Mouse (Mus musculus): ENCODE measurements around the gene Mturn. TPM values are rescaled to one million over a fixed set of nuclear protein-coding genes. Genes with fewer than 3 reads are reported as not detected.

Mturn gene
- total RNA-seq (2021): 100 to 1,000 TPM; 135 to 145 TPM

DNA sequence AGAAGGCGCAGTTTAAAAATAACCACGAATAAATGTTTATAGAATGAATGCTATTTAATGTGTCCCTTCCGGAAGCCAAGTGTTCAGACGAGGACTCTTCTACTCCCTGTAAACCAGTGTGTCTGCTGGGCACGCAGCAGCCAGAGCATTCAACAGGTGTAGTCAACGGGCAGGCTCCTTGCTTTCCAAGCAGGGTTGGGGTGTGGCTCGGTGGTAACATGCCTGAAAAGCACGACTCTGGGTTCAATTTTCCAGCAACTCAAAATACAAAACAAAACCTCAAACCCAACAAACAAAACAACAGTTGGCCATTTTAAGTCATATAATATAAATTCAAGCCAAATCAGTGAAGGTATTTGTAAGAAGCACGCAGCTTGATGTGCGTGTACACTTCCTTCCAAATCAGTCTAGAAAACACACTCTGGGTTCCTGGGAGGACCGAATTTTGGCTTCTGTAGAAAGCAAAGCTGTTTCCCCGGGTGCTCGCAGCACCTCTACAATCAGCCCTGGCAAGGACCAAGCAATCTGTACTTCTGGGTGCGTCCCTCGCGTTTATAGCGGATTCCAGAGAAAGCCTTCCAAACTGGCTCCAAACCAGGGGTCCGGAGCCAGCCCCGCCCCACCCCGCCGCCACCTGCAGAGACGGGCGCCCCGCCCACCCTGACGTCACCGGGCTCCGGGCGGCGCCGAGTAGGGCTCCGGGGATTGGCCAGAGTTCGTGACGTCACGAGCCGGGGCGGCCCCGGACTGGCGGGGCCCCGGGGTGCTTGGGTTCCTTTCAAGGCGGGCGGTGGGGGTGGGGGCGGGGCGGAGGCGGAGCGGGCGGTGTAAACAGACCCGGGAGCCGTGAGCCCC lies at the start of gene Mturn:
Mturn (plus strand) TSS at position 734 of the 855 bp plus-strand sequence.
- DNase-seq (ENCODE audit: extremely low spot score in 1 of 2, low spot score in 1 of 2): peak; percentile 98 to 99

GRCm38 (mm10) chr6:54639877-54640276 lies 41.5 kb upstream of the Mturn start:
- no peak for DNase-seq (ENCODE audit: extremely low spot score in 1 of 2, low spot score in 1 of 2)

- no peak for DNase-seq (ENCODE audit: extremely low spot score in 1 of 2, low spot score in 1 of 2)
Observed at GRCm38 (mm10) chr6:54641953-54642352, 39.5 kb upstream of the Mturn start.

GRCm38 (mm10) chr6:54643181-54643580 lies 38.2 kb upstream of the Mturn start:
- no peak for DNase-seq (ENCODE audit: extremely low spot score in 1 of 2, low spot score in 1 of 2)

- no peak for DNase-seq (ENCODE audit: extremely low spot score in 1 of 2, low spot score in 1 of 2)
Observed at GRCm38 (mm10) chr6:54655471-54656095, 25.8 kb upstream of the Mturn start.

DNA sequence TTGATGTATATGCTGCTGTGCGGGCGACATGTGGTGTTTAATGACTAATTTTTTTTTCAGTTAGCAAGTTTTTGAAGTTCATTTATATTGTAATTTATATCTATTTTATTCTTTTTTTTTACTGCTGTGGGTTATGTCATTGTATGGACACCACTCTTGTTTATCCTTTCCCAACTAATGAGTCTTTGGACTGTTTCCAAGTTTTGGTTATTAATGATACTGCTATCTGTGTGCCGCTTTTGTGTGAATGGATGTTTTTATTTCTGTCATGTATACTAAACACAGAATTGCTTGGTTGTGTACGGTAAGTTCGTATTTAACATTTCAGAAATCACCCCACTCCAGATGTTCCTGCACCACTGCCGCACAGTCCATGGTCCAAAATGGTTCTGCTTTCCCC lies 23.6 kb upstream of the Mturn start:
- no peak for DNase-seq (ENCODE audit: extremely low spot score in 1 of 2, low spot score in 1 of 2)

- DNase-seq (ENCODE audit: extremely low spot score in 1 of 2, low spot score in 1 of 2): no peak
Observed at GRCm38 (mm10) chr6:54669868-54670267, 11.6 kb upstream of the Mturn start.

- DNase-seq (ENCODE audit: extremely low spot score in 1 of 2, low spot score in 1 of 2): no peak
Observed at GRCm38 (mm10) chr6:54672901-54673300, 8.5 kb upstream of the Mturn start.

DNA sequence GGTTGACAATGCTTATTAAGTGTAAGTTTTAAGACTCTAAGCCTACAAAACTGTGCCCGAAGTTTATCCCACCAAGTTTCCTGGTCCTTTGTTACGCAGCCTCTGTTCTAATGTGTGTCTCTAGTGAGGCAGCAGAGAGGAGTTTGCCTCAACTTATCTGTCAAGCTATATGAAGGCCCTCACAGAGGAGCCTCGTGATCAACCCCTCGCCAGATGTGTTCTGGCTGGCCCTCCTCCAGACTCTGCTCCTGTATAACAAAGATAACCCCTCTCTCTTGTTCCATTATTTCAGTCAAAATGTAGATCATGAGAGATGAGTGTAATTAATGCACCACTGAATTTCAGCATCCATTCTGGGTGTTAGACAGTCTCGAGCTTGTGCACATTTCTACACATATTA lies 1.7 kb upstream of the Mturn start:
- DNase-seq (ENCODE audit: extremely low spot score in 1 of 2, low spot score in 1 of 2): no peak

GRCm38 (mm10) chr6:54681746-54682428 lies 463 bp downstream of the Mturn start:
- DNase-seq (ENCODE audit: extremely low spot score in 1 of 2, low spot score in 1 of 2): peak in 1 of 2 experiments; percentile 45

DNA sequence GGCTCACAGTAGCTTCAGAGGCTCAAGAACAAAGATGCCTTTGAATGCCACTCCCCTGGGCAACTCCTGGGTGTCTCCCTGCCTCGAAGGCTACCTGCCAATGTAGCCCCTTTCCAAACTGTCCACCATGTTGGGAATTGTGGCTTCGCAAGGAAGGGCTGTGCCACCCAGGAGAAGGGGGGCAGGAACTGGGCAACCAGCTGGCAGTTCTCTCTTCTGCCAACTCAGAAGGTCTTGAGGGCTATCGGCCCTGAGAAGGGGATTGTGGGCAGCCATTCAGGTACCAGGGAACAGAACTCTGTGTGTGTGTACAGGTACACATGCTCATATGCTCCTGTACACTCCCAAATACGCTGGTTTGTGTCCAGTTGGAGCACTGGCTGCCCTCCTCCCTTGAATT lies 2.7 kb downstream of the Mturn start:
- DNase-seq (ENCODE audit: extremely low spot score in 1 of 2, low spot score in 1 of 2): no peak

- DNase-seq (ENCODE audit: extremely low spot score in 1 of 2, low spot score in 1 of 2): no peak
Observed at GRCm38 (mm10) chr6:54685103-54685502, 3.7 kb downstream of the Mturn start.

DNA sequence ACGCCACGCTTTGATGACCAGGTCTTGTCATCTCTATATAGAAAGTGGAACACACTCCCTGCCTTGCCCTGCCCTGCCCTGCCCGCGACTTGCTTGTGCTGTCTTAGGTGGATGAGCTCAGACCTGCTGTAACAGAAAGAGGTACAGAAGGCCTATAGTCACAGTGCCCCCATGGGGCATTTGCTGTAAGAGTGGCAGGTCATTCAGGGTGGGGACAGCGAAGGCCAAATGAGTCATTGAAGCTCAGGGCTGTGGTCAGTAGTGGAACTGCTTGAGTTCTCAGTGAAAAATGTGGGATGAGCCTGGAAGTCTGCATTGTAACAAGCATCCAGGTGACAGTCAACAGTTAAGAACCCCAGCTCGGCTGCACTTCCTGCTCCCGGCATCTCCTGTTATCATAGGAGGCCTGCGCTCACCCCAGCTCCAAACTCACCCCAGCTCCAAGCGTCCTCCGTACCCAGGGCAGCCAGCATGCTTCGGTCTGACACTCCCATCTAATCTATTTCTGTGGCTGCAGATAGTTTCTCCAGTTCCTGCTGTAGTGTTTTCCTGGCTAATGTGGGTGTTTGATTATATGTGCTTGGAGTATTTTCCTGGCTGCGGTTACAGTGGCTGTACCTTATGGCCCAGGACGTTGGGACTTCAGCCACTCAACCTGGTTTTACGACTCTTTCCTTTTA lies 4.4 kb downstream of the Mturn start:
- no peak for DNase-seq (ENCODE audit: extremely low spot score in 1 of 2, low spot score in 1 of 2)

DNA sequence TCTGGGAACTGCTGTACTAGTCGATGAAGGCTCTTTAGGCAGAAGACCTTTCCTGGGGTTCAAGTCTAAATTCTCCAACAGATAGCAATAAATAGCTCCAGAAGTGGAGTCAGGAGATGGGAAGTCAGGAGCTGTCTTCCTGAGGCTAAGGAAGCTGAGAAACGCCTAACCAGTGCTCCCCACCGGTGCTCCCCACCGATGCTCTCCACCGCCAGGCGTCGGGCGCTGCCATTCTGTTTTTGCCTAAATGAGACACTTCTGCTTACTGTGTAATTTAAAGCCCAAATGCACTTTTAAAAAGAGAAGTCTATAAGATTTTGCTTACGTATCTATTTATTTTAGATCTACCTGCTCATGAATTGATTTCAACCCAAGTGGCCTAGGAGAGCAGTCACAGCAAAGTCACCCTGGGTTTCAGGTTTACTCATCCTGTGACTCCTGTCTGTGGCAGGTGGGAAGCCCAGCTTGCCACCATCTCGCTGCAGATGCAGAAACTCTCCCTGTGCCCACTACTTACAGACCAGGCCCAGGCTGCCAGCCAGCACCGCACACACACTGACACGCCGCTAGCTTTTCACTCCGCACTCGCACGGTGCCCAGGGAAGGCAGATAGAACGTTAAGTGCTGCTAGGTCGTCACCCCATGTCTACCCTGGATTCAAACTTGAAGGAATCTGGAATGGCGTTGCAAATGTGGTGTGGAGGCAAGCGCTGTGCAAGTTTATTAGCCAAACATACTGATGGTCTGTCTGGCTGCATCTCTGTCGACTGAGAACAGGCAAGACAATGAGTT lies 5.7 kb downstream of the Mturn start:
- no peak for DNase-seq (ENCODE audit: extremely low spot score in 1 of 2, low spot score in 1 of 2)

GRCm38 (mm10) chr6:54688467-54689323 lies 7.3 kb downstream of the Mturn start:
- DNase-seq (ENCODE audit: extremely low spot score in 1 of 2, low spot score in 1 of 2): no peak

- no peak for DNase-seq (ENCODE audit: extremely low spot score in 1 of 2, low spot score in 1 of 2)
Observed at GRCm38 (mm10) chr6:54689686-54690085, 8.3 kb downstream of the Mturn start.

DNA sequence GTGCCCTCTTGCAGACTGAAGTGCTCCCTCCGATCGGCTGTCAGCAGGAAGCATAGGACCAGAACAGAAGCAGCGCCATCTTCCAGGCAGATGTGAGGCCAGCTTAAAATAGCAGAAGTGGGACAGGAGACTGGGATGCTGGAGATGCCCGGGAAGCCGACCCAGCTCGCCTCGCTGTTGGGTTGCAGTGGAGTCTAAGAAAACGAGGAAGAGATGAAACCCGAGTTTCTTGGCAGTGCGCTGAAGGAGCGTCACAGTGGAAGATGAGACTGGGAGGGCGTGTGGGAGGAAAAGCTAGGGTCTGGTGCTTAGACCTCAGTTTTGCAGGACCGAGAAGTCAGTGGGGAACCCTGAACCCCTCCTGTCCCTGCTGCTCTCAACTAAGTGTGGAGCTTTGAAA lies 9.4 kb downstream of the Mturn start:
- no peak for DNase-seq (ENCODE audit: extremely low spot score in 1 of 2, low spot score in 1 of 2)

DNA sequence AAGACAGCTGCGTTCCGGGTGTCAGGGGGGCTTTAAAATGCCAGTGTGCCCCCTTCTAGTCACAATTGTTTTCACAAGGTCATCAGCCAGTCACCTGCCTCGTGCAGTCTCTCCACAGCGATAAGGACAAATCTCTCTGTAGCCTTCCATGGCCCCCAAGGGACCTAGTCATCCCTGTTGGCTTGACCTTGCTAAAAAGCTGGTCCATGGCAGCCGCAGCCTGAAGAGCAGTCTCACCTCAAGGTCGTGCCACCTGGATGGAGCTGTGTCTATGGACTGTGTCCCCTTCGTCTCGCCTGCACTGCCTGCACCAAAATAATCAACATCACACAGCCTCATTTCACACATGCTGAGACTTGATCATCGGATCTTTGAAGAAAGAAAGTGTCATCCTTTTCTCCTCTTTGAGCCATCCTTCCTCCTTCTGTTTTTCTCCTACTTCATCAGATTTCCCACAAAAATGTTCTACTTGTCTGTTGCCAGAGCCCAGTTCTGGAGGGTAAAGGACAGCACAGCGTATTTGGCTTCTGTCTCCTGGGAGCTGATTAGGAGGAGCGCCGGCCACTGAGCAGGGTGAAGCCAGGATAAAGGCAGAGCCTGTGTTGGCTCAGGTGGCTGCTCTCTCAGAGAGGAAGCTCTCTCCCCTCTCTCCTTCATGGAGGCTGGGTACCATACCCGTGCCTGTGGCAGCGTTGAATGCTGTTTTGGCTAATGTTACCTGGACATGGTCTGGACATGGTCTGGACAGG lies 10.1 kb downstream of the Mturn start:
- DNase-seq (ENCODE audit: extremely low spot score in 1 of 2, low spot score in 1 of 2): no peak
